Mouse (Mus musculus): ENCODE data around the gene Card14. TPM values are rescaled to one million over a fixed set of nuclear protein-coding genes. Genes with fewer than 3 reads are reported as not detected.
A peak's percentile ranks its signal among the peaks of the same experiment; 100 is the strongest.

The Card14 gene
- total and polyA plus RNA-seq, 3 experiments, result 0.16 to 1.1 TPM; not detected in 1

DNA sequence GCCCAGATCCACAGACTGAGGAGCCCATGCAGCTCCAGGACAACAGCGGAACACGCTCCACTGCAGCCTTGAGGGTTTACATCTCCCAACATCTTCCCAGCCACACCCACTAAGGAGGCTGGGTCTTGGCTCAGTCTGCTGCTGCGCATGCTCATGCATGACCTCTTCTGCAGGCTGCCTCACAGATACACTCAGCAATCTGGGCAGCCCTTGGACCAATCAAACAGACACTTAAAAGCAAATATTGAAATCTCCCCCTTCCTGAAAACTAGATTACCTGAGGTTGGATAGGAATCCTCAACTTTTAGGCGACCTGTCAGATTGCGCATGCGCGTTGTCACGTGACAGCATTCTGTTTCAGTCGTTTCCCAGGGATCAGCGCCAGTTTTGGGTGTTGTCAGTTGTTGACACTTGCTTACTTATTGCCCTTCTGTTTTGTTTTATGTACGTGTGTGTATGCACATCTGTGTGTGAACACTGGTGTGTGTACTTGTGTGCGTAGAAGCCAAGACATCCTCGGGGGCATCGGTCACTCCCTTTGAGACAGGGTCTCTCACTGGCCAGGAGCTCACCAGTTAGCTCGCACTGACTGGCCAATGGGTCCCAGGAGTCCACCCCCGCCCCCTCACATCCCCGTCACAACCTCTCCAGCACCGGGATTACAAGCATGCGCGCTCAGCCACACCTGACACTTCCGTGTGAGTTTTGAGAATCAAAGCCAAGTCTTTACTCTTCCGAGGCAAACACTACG, 48.8 kb upstream of the Card14 start:
- Histone ChIP-seq H3K4me1 (ENCODE audit: control insufficient read depth in 1 of 2, insufficient read depth in 2 of 2) (no peaks in the 10 kb centered on the region), H3K27me3 (replicated peaks) (peaks cover 80% of the 10 kb centered on the region), H3K9ac (ENCODE audit: insufficient read depth, low read depth) (no peak overlapping the region), H3K4me3 (replicated peaks in 1 of 3; ENCODE audit: low read depth in 2 of 3, low read length in 2 of 3, poor library complexity in 1 of 3) (no peak overlapping the region), H3K4me2 (ENCODE audit: insufficient read depth, low read depth, poor library complexity, severe bottlenecking) (no peak overlapping the region), H3K9me3 (replicated peaks; ENCODE audit: low read length) (peaks cover 2% of the 10 kb centered on the region), H3K79me2 (replicated peaks; ENCODE audit: control insufficient read depth, extremely low read depth, insufficient read depth, poor library complexity, severe bottlenecking) (no peaks in the 10 kb centered on the region), H3K27ac (ENCODE audit: insufficient read depth, low read depth) (no peak overlapping the region), H3K36me3 (replicated peaks in 1 of 2; ENCODE audit: control insufficient read depth in 1 of 2, insufficient read depth in 1 of 2, low read length in 1 of 2) (no peaks in the 10 kb centered on the region)
- in situ Hi-C loops (cut with MboI; ENCODE audit: low pct_ligation_motif_present, low pct_unique_long_range_greater_than_20kb, low sequenced_read_pairs), result no loop called here
- no peak for DNase-seq (ENCODE audit: extremely low read depth)
- dilution Hi-C loops (cut with MboI; ENCODE audit: extremely low pct_ligation_motif_present, extremely low pct_unique_long_range_greater_than_20kb, low sequenced_read_pairs), result no loop called here
- 0 out of 2 replicates have a peak, but pooled peaks have one; percentile 17 for TF ChIP-seq BHLHE40 (IDR thresholded peaks at IDR 0.05; ENCODE audit: low read depth, low read length)
- TF ChIP-seq JUND (conservative IDR thresholded peaks at IDR 0.05; ENCODE audit: low read depth, low read length), result no peak
- TF ChIP-seq NRF1 (IDR thresholded peaks at IDR 0.05; ENCODE audit: low read depth, low read length), result peak; percentile 77
- TF ChIP-seq SMC3 (IDR thresholded peaks at IDR 0.05; ENCODE audit: low read depth, low read length), result no peak
- TF ChIP-seq ZMIZ1 (IDR thresholded peaks at IDR 0.05; ENCODE audit: low read depth, low read length), result no peak
- no peak for TF ChIP-seq TBP (conservative IDR thresholded peaks at IDR 0.05; ENCODE audit: low read depth, low read length)
- TF ChIP-seq POLR2AphosphoS2 (IDR thresholded peaks at IDR 0.05; ENCODE audit: low read depth, low read length), result no peak

DNA sequence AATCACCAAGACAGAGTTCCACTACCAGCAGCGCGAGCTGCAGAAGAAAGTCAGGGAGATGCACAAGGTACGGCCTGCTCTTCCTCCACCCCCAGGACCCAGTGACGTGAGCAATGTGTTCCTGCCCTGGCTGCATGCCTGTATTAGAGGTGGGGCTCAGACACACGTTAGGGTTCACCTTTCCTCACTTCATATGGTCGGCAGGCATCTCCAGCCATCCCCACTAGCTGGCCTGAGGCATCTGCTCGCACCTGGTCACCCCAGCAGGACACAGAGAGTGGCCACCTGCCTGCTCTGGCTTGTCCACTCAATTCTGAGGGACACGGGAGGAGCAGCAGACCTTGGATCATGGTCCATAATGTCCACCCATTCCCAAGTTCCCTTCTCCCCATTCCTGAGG, 47.6 kb upstream of the Card14 start:
- H3K9ac ChIP-seq (ENCODE audit: insufficient read depth, low read depth), result no peak overlapping the region
- DNase-seq (ENCODE audit: extremely low read depth), result no peak
- no peaks in the 10 kb centered on the region for H3K36me3 ChIP-seq (replicated peaks in 1 of 2; ENCODE audit: control insufficient read depth in 1 of 2, insufficient read depth in 1 of 2, low read length in 1 of 2)
- dilution Hi-C loops (cut with MboI; ENCODE audit: extremely low pct_ligation_motif_present, extremely low pct_unique_long_range_greater_than_20kb, low sequenced_read_pairs), result no loop called here
- H3K4me3 ChIP-seq (replicated peaks in 1 of 3; ENCODE audit: low read depth in 2 of 3, low read length in 2 of 3, poor library complexity in 1 of 3), result no peak overlapping the region
- H3K4me1 ChIP-seq (ENCODE audit: control insufficient read depth in 1 of 2, insufficient read depth in 2 of 2), result no peaks in the 10 kb centered on the region
- in situ Hi-C loops (cut with MboI; ENCODE audit: low pct_ligation_motif_present, low pct_unique_long_range_greater_than_20kb, low sequenced_read_pairs), result no loop called here
- H3K27ac ChIP-seq (ENCODE audit: insufficient read depth, low read depth), result no peak overlapping the region
- H3K79me2 ChIP-seq (replicated peaks; ENCODE audit: control insufficient read depth, extremely low read depth, insufficient read depth, poor library complexity, severe bottlenecking), result no peaks in the 10 kb centered on the region
- peaks cover 79% of the 10 kb centered on the region for H3K27me3 ChIP-seq (replicated peaks)
- H3K9me3 ChIP-seq (replicated peaks; ENCODE audit: low read length), result peaks cover 2% of the 10 kb centered on the region
- no peak for TF ChIP-seq ZMIZ1 (IDR thresholded peaks at IDR 0.05; ENCODE audit: low read depth, low read length)
- no peak for TF ChIP-seq E2F4 (IDR thresholded peaks at IDR 0.05; ENCODE audit: insufficient replicate concordance, low read depth, low read length)
- TF ChIP-seq KAT2A (IDR thresholded peaks at IDR 0.05; ENCODE audit: insufficient replicate concordance, low read length), result no peak
- TF ChIP-seq RCOR1 (conservative IDR thresholded peaks at IDR 0.05; ENCODE audit: low read depth, low read length), result no peak
- no peak for TF ChIP-seq MYC (IDR thresholded peaks at IDR 0.05; ENCODE audit: low read depth, low read length)
- no peak for TF ChIP-seq MAFK (IDR thresholded peaks at IDR 0.05; ENCODE audit: insufficient replicate concordance, low read length)
- TF ChIP-seq MAZ (IDR thresholded peaks at IDR 0.05; ENCODE audit: low read depth, low read length), result no peak
- no peak for TF ChIP-seq EP300 (IDR thresholded peaks at IDR 0.05; ENCODE audit: low read length)
- no peak for TF ChIP-seq NRF1 (IDR thresholded peaks at IDR 0.05; ENCODE audit: low read depth, low read length)
- TF ChIP-seq ZC3H11A (IDR thresholded peaks at IDR 0.05; ENCODE audit: low read depth, low read length), result no peak
- no peak for TF ChIP-seq MEF2A (IDR thresholded peaks at IDR 0.05; ENCODE audit: borderline replicate concordance, low read depth, low read length)
- no peak for TF ChIP-seq SMC3 (IDR thresholded peaks at IDR 0.05; ENCODE audit: low read depth, low read length)
- TF ChIP-seq ELF1 (IDR thresholded peaks at IDR 0.05; ENCODE audit: low read depth, low read length), result no peak
- TF ChIP-seq NELFE (IDR thresholded peaks at IDR 0.05; ENCODE audit: low read depth, low read length), result no peak
- no peak for TF ChIP-seq IRF4 (IDR thresholded peaks at IDR 0.05; ENCODE audit: low read depth, low read length)
- no peak for TF ChIP-seq USF2 (conservative IDR thresholded peaks at IDR 0.05; ENCODE audit: low read depth, low read length)
- no peak overlapping the region for H3K4me2 ChIP-seq (ENCODE audit: insufficient read depth, low read depth, poor library complexity, severe bottlenecking)

Measured in CH12.LX (cell line).